Mouse (Mus musculus) stomach, postnatal 0 days (tissue): ENCODE data around the gene Lrp8.

Experiments
- CTCF ChIP-seq: IDR thresholded peaks from 2 replicates; pipeline ENCODE4 v1.5.1; 2016; ENCODE audit warnings: antibody characterized with exemption, low read depth, mild to moderate bottlenecking, moderate library complexity
- EP300 ChIP-seq: optimal IDR thresholded peaks from 2 replicates; pipeline ENCODE3; 2016; ENCODE audit warnings: antibody characterized with exemption

DNA sequence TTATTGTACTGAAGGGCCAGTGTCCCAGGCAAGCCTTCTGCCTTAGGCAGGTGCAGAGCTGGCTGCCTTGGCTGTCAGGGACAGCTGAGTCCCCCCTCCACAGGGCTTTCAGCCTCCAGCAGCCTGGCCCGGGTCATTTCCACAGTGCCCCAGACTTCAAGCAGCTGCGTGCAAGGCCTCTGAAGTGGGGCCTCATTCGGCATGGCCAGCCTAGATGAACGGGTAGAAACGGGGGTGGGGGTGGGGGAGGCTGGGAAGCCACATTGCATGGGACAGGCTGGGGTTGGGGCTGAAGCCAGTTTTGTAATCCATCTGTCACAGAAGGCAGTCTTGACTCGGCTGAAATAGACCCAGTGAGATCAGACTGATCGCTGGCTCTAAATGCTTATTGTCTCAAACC, 26.4 kb upstream of the Lrp8 start:
- TF ChIP-seq CTCF (no peak), EP300 (no peak)
